Mouse (Mus musculus) hindbrain, embryonic 12.5 days (tissue): ENCODE results near the gene Rapgef6. TPM values are rescaled to one million over a fixed set of nuclear protein-coding genes. Genes with fewer than 3 reads are reported as not detected.
A peak's percentile ranks its signal among the peaks of the same experiment; 100 is the strongest.

Experiments
- ATAC-seq: fragments of 200-750 bp; cut with Nextera tagmentation; 2 replicates; pipeline ENCODE4 v1.8.0; 2017; ENCODE audit warnings: moderate TSS enrichment; ENCODE audit not compliant: low FRiP score
- H3K27ac ChIP-seq: fragments of 300-500 bp; sonication (generic); 2 replicates; pipeline ENCODE4 v1.5.1; 2016; ENCODE audit warnings: mild to moderate bottlenecking
- H3K27me3 ChIP-seq: fragments of 300-500 bp; sonication (generic); 2 replicates; pipeline ENCODE4 v1.6.1; 2016; ENCODE audit warnings: mild to moderate bottlenecking
- H3K36me3 ChIP-seq: fragments of 300-500 bp; sonication (generic); 2 replicates; pipeline ENCODE4 v1.6.1; 2016; ENCODE audit warnings: mild to moderate bottlenecking
- H3K4me1 ChIP-seq: fragments of 300-500 bp; sonication (generic); 2 replicates; pipeline ENCODE4 v1.6.1; 2016
- H3K4me2 ChIP-seq: fragments of 300-500 bp; sonication (generic); replicated peaks from 2 replicates; pipeline ENCODE4 v1.6.1; 2016; ENCODE audit warnings: mild to moderate bottlenecking
- H3K4me3 ChIP-seq: fragments of 300-500 bp; sonication (generic); 2 replicates; pipeline ENCODE4 v1.5.1; 2016; ENCODE audit warnings: mild to moderate bottlenecking
- H3K9ac ChIP-seq: fragments of 300-500 bp; sonication (generic); 2 replicates; pipeline ENCODE4 v1.6.1; 2016; ENCODE audit warnings: mild to moderate bottlenecking, moderate library complexity
- H3K9me3 ChIP-seq: fragments of 300-500 bp; sonication (generic); replicated peaks from 2 replicates; pipeline ENCODE4 v1.6.1; 2016; ENCODE audit warnings: mild to moderate bottlenecking
- WGBS: fragments of 180-500 bp; shearing (Covaris S2); methylation state at CpG from one replicate; pipeline ENCODE4 v1.1.7; 2016; 5-methylcytosine and 5-hydroxymethylcytosine counted together
- polyA plus RNA-seq: library from polyadenylated mRNA; unstranded; fragments of >200 nt; fragmentation: Nextera tagmentation; extraction: Ambion mirVana; gene quantifications from 2 replicates; pipeline ENCODE4 v1.2.1, GENCODE M21; 2016

The Rapgef6 gene
- polyA plus RNA-seq, result 38.6 and 41.7 TPM in 2 replicates

DNA sequence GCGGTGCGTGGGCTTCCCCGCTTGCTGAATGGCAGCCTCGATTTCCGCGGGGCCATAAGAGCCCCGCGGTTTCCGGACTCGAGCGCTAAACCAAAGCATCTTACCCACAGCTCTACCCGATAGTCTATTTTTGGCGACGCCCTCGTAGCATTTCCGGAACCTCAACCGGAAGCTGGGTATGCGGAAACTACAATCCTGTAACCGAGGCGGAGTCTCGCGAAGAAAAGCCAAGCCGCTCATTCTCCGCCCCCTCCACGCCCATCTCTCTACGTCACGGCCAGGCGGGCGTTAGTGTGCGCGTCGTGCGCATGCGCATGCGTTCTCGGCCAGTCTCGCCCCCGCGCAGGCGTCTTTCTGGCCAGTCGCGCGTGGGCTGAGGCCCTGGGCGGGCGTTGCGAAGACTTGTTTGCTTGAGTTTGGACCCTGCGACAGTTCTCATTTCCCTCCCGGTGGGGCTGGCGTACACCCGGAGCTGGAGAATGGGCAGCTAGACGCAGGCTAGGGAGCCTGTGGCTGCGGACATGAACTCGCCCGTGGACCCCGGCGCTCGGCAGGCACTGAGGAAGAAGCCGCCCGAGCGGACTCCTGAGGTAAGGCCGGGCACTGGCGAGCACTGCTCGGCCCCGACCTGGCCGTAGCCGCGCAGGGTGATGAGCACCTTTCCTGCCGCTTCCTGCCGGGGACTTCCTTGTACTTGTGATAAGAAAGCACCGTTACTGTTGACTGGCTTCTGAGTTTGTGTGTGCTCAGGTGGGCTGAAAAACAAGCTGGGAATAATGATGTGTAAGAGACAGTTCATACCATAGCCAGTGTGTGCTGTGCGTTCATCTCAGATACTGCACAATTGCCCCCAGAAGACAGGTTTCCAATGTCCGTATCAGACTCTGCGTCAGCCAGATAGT, at the start of gene Rapgef6:
Gene Rapgef6 (plus strand): TSS at position 319 of the 902 bp plus-strand sequence.
- ATAC-seq, result peak; percentile 97
- Histone ChIP-seq H3K4me1 (peaks cover 19% of the 10 kb centered on the region), H3K4me2 (peak within 1 kb of the TSS; percentile 76), H3K9me3 (no peaks in the 10 kb centered on the region), H3K27ac (peak within 1 kb of the TSS; percentile 90), H3K9ac (peak within 1 kb of the TSS; percentile 71), H3K4me3 (peak within 1 kb of the TSS; percentile 66), H3K36me3 (no peaks in the 10 kb centered on the region), H3K27me3 (no peaks in the 10 kb centered on the region)
- under 1% methylated on average over 73 of the region's 73 CpGs for WGBS

DNA sequence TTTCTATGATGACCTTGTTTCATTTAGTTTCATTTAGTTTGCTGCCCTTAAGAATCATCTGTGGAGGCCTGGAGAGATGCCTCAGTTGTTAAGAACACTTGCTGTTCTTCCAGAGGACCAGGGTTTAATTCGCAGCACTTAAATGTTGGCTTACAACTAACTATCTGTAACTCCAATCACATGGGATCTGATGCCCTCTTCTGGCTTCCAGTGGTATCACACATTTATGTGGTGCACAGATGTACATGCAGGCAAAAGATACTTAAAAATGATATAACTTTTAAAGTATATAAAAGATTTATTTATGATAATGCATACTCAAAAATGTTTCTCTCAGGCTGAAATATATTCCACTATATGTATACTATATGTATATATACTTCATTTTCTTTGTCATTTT, 44.2 kb upstream of the Rapgef6 start:
- Histone ChIP-seq H3K9me3 (no peaks in the 10 kb centered on the region), H3K4me3 (no peak overlapping the region), H3K4me1 (no peaks in the 10 kb centered on the region), H3K27me3 (no peaks in the 10 kb centered on the region), H3K4me2 (no peak overlapping the region), H3K27ac (no peak overlapping the region), H3K9ac (no peak overlapping the region), H3K36me3 (peaks cover 9% of the 10 kb centered on the region; the same call in 1 of the 2 replicates)
- no peak for ATAC-seq
- WGBS, result 88% methylated on average over 1 of the region's 1 CpGs

DNA sequence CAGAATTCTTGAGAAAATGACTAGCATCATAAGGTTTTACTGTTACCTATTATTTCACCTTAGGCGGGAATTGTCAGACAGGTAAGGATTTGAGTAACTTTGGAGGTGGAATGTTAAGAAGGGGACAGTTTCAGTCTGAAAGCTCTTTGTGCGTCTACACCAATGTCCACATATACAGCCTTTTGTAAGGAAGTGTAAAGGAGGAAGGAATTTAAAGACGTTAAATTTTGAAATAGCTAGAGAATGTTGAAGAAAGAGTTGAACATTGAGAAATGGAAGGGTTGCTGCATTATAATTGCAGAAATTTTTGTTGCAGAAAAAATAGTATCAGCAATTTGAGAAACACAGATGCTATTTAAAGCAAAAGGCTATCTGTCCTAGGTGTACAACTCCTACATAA, 36.6 kb upstream of the Rapgef6 start:
- ATAC-seq, result no peak
- Histone ChIP-seq H3K4me2 (no peak overlapping the region), H3K27ac (no peak overlapping the region), H3K9me3 (no peaks in the 10 kb centered on the region), H3K36me3 (0 out of 2 replicates have a peak, but pooled peaks cover 2% of the 10 kb centered on the region), H3K4me1 (no peaks in the 10 kb centered on the region), H3K27me3 (no peaks in the 10 kb centered on the region), H3K9ac (no peak overlapping the region), H3K4me3 (no peak overlapping the region)
- WGBS, result 95% methylated on average over 3 of the region's 3 CpGs

DNA sequence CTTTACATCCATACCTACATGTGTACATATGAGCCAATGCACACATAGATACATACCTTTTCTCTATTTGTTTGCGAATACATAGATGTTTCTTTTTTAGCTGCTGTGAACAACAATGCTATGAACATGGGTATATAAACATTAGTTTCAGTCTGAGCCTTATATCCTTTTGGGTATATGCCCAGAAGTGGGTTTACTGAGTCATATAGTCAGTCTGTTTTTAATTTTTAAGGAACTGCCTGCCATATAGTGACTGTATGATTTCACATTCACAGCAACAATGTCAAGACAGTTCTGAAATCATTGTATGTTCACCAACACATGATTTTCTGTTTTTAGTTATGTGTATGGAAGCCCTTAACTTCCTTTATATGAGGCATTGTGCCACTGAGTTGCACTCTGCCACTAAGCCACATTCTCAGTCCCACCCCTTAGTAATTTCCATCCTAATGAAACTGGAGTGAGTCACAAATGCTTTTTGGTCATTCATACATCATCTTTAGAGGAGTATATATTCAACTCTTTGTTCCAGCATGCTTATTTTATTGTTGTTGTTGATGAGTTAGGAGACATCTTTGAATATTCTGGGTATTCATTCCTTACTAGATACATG, 30.6 kb upstream of the Rapgef6 start:
- Histone ChIP-seq H3K4me2 (no peak overlapping the region), H3K9me3 (no peaks in the 10 kb centered on the region), H3K4me3 (no peak overlapping the region), H3K36me3 (0 out of 2 replicates have a peak, but pooled peaks cover 4% of the 10 kb centered on the region), H3K4me1 (no peaks in the 10 kb centered on the region), H3K27ac (no peak overlapping the region), H3K27me3 (no peaks in the 10 kb centered on the region), H3K9ac (no peak overlapping the region)
- no peak for ATAC-seq
- WGBS, result 96% methylated on average over 1 of the region's 1 CpGs

DNA sequence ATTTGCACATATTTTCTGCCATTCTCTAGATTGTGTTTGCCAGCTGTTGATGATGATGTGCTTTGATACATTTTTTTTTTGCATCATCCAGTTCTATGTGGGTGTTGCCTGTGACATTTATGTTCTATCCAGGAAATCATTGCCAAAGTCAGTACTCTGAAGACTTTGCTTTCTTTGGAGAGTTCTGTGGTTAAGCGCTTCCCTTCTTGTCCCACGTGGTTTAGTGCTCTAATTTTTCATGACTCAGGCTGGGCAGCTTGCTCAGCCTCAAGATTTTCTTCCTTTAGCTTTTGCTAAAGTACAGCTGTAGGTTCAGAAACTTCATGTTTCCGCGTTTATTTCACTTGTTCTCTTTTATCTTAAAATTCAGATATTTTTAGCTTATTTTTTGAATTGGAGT, 30.1 kb upstream of the Rapgef6 start:
- WGBS, result 93% methylated on average over 4 of the region's 4 CpGs
- ATAC-seq, result no peak

DNA sequence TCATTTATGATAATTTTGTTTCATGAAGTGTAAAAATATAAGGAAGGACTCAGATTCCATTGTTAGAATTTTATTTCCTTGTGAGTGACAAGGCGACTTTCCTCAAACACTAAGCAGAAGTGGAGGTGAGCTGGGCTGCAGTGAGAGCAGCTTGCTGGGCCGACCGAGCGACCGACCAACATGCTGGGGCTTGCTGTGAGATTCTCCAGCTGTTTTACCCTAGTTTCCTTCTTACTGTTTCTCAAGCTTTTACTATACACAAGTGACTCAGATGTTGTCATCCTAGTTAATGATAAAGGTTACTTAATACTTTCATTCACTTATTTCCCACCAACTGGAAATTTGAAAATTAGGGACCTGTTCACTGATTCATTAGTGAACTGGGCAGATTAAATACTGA, 22.8 kb upstream of the Rapgef6 start:
- H3K4me3 ChIP-seq, result no peak overlapping the region
- H3K9me3 ChIP-seq, result no peaks in the 10 kb centered on the region
- H3K27me3 ChIP-seq, result no peaks in the 10 kb centered on the region
- H3K27ac ChIP-seq, result no peak overlapping the region
- H3K36me3 ChIP-seq, result peaks cover 21% of the 10 kb centered on the region
- no peak overlapping the region for H3K9ac ChIP-seq
- 91% methylated on average over 5 of the region's 5 CpGs for WGBS
- H3K4me1 ChIP-seq, result no peaks in the 10 kb centered on the region
- no peak for ATAC-seq
- H3K4me2 ChIP-seq, result no peak overlapping the region

More for the DNA sequence above, 30.1 kb upstream of the Rapgef6 start:
- Histone ChIP-seq H3K27me3 (no peaks in the 10 kb centered on the region), H3K4me2 (no peak overlapping the region), H3K36me3 (0 out of 2 replicates have a peak, but pooled peaks cover 4% of the 10 kb centered on the region), H3K27ac (no peak overlapping the region), H3K4me1 (no peaks in the 10 kb centered on the region), H3K9ac (no peak overlapping the region), H3K4me3 (no peak overlapping the region), H3K9me3 (no peaks in the 10 kb centered on the region)

DNA sequence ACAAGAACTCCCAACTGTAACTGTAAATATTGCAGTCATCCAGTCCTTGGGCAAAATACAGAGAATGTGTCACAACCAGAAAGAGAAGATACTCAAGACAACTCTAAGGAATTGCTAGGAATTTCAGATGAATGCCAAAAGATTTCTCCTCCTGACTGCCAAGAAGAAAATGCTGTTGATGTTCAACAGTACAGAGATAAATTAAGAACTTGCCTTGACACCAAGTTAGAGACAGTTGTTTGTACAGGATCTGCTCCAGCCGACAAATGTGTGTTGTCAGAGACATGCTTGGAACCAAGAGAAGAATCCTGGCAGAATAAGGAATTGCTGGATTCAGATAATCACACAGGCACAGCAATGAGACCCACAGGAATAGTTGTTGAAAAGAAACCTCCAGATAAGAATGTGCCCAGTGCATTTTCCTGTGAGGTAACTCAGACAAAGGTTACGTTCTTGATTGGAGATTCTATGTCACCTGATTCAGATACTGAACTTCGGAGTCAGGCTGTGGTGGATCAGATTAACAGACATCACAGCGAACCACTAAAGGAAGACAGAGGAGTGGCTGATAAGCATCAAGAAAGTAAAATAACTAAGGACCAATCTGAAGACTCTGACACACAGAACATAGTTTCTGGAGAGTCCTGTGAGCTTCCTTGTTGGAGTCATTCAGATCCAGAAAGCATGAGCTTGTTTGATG, 20.0 kb upstream of the Rapgef6 start:
- no peak for ATAC-seq
- Histone ChIP-seq H3K9ac (no peak overlapping the region), H3K27ac (no peak overlapping the region), H3K27me3 (no peaks in the 10 kb centered on the region), H3K4me3 (no peak overlapping the region), H3K9me3 (no peaks in the 10 kb centered on the region), H3K4me2 (no peak overlapping the region), H3K4me1 (no peaks in the 10 kb centered on the region), H3K36me3 (peaks cover 29% of the 10 kb centered on the region)
- WGBS, result 94% methylated on average over 4 of the region's 4 CpGs

DNA sequence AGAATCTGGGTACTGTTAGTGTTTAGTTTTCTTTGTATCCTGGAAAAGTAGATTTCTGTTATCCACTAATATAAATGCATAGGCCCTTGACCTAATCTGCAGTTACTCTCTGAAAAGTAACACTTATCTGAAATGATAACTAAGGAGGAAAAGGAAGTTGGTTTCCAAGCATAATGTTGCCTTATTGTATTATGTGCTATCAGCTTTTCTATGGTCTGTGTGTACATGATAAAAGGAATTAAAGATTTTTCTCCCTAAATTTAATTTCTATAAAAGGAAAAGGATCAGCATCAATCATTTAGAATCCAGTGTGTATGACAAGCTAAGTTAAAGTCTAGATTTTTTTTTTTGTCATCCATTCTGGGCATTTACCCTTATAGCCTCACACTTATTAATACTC, 9.1 kb upstream of the Rapgef6 start:
- Histone ChIP-seq H3K27ac (no peak overlapping the region), H3K9ac (no peak overlapping the region), H3K4me1 (no peaks in the 10 kb centered on the region)

DNA sequence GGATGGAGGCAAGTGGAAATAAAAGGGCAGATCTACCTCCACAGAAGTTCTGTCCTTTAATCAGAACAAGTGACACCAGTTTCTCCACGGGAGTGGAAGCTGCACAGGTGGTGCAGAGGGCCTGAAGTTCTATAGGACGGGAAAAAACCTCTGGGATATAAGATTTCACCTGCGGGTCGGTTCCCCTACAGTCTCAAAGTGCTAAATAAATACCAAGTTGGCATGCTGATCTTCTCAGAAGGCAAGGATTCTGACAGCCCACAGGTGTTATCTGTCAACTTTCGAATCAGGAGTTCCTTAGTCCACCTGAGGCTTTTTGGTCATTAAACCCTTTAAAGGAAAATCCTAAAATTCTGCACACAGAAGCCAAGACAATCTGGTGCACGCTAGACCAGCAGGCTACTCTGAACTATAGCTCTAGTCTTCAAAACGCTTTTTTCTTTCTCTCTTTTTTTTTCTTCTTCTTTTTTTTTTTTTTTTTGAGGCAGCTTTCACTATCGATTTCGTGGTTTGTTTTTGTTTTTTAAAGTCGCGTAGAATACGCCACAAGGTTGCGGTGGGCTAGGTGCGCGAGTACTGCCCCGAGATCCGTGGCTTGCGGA, 619 bp upstream of the Rapgef6 start:
- peak overlapping the region; percentile 90 for H3K27ac ChIP-seq

More for the DNA sequence above, 9.1 kb upstream of the Rapgef6 start:
- peaks cover 11% of the 10 kb centered on the region for H3K36me3 ChIP-seq
- H3K27me3 ChIP-seq, result no peaks in the 10 kb centered on the region
- no peaks in the 10 kb centered on the region for H3K9me3 ChIP-seq
- no peak overlapping the region for H3K4me3 ChIP-seq
- H3K4me2 ChIP-seq, result no peak overlapping the region
- ATAC-seq, result no peak

DNA sequence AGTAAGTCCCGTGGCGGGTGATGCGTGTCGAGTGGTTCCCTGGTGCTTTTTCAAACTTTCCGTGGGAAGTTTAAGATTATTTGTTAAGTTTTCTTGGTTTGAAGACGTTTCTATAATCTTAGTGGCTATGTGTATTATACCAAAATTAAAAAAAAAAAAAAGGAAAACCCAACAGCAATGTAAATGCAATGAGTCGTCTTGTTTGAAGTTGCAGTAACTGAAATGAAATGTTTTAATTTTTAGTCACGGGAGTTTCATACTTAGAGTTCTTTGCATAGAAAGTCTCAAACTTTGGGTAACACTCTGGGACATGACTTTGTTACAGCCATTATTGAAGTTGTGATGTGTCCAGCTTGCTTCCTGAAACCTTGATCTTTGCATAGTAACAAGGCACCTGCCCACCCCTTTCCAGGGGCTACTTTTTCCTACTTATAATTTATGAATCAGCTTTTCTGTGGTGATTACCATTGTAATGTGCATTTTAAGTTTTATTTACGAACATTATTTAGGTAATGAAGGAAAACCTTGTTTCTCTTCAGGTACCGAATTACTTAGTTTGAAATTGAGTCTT, 869 bp downstream of the Rapgef6 start:
- H3K4me1 ChIP-seq, result peaks cover 19% of the 10 kb centered on the region
- H3K4me3 ChIP-seq, result peak overlapping the region; percentile 66
- H3K36me3 ChIP-seq, result no peaks in the 10 kb centered on the region
- H3K27ac ChIP-seq, result peak overlapping the region; percentile 81; the same call in 1 of the 2 replicates
- ATAC-seq, result no peak
- peak overlapping the region; percentile 71 for H3K9ac ChIP-seq
- WGBS, result 16% methylated on average over 10 of the region's 10 CpGs
- no peaks in the 10 kb centered on the region for H3K27me3 ChIP-seq
- H3K4me2 ChIP-seq, result peak overlapping the region; percentile 76
- no peaks in the 10 kb centered on the region for H3K9me3 ChIP-seq

More for the DNA sequence above, 619 bp upstream of the Rapgef6 start:
- Histone ChIP-seq H3K27me3 (no peaks in the 10 kb centered on the region), H3K9ac (peak overlapping the region; percentile 55), H3K4me2 (peak overlapping the region; percentile 68), H3K4me3 (peak overlapping the region; percentile 66), H3K9me3 (no peaks in the 10 kb centered on the region), H3K4me1 (peaks cover 19% of the 10 kb centered on the region), H3K36me3 (no peaks in the 10 kb centered on the region)
- ATAC-seq, result no peak; the same call in 1 of the 2 replicates
- WGBS, result 2% methylated on average over 18 of the region's 18 CpGs

DNA sequence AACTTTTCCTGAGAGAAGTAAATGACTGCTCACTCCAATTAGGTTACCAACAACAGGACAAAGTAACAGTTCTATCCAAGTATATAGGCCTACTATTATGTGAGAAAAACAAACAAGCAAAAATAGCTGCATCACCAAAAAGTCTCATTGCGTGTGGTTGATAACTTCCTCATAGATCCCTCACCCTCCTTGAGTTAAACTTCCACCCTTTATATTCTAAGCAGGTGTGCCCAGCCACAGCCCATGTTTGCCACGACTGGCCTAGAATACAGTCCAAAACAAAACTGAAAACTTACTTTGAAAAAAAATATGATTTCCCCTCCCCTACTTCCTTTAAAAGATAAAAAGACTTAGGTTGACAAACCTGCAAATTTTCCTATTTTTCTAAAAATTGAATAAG, 5.4 kb downstream of the Rapgef6 start:
- Histone ChIP-seq H3K9ac (no peak overlapping the region), H3K36me3 (no peaks in the 10 kb centered on the region), H3K27me3 (no peaks in the 10 kb centered on the region), H3K27ac (no peak overlapping the region), H3K4me1 (peaks cover 13% of the 10 kb centered on the region), H3K4me2 (no peak overlapping the region), H3K4me3 (no peak overlapping the region), H3K9me3 (no peaks in the 10 kb centered on the region)
- WGBS, result 94% methylated on average over 2 of the region's 2 CpGs
- no peak for ATAC-seq
